Mouse (Mus musculus): Measurements from ENCODE around the gene Tenm4.

- TF ChIP-seq EP300 (IDR thresholded peaks at IDR 0.05; ENCODE audit: low read length): no peak
- no peak for TF ChIP-seq CTCF (conservative IDR thresholded peaks at IDR 0.05 in 1 of 2, IDR thresholded peaks at IDR 0.05 in 1 of 2; ENCODE audit: low read depth in 2 of 2, low read length in 2 of 2)
These were observed 712.3 kb downstream of the Tenm4 start for GRCm38 (mm10) chr7:96883297-96883696.

All from CH12.LX (cell line).